Mouse (Mus musculus) T-helper 17 cell (primary cell): ENCODE results near the gene Nmur1.
"Not testable (repeated sequence)": the region's sequence is repeated elsewhere in the genome, so short reads cannot be mapped to it uniquely, and the experiment has no call there.

Experiments
- in situ Hi-C, 2 experiments: fragments of 300-600 bp; cut with MboI, MseI; formaldehyde crosslinking; loops; 1 replicate in 1 of 2; 2 replicates in 1 of 2; pipeline ENCODE4 v1.15.1; 2025; ENCODE audit warnings: high pct_unique_total_duplicates in 2 of 2

Gene Nmur1

DNA sequence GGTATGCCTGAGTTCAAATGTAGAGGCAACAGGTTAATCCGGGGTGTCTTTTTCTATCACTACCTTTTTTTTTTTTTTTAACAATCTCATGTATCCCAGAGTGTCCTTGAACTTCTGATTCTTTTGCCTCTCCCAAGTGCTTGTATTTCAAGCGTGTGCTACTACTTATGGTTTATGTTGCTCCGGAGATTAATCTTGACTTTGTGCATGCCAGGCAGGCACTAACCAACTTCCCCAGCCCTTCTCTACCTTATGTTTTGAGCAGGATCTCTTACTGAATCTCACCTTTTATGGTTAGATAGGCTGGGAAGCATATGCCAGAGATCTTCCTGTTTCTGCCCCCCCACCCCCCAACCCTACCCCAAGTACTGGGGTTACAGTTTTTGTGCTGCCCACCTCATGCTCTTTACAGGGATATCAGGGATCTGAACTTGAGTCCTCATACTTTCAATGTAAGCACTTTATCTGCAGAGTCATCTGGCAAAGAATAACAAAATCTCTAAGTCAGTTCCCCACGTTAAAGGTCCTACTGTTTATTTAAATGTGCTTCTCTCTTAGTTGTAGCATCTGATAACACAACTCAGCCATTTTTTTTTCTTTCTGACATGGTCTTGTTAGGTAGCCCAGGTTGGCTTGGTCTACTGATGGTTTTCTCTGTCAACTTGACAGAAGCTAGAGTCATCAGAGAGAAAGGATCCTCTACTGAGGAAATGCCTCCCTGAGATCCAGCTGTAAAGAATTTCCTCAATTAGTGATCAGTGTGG lies 64.0 kb downstream of the Nmur1 start:
- in situ Hi-C loops: no loop called here

DNA sequence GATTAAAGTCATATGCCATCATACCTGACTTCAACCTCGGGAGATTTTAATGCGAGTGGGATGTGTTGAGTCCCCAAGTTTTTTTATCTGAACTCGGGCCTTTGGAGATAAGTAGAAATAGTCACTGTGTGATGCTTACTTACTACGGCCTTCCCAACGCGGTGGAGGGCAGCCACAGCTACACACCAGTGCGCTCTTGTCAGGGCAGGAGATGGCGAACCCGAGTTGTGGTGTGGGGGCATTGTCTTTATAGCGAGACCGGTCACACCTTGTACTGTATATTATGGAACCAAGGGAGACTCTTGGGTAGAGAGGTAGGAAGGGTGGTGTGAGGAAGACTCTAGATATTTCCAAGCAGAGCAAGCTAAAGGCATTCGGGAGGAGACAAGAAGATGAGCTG lies 65.6 kb downstream of the Nmur1 start:
- in situ Hi-C loops: no loop called here

DNA sequence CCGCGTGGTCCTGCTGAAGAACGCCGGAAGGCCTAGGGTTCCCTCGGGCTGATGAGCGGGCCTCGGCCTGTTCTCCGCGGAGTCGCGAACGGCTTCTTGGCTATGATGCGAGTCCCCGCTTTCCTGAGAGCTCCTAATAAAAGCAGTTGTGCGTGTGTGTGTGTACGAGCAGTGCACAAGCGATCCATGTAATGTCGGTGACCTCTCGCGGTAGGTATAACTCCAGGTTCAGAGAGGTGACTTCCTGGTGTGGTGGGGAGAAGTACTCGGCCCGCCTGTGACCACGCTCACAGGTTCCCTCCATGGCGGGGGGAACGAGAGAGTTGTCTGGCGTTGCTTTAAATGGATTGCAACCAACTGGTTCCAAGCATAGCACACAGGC lies 66.2 kb downstream of the Nmur1 start:
- in situ Hi-C loops: no loop called here

DNA sequence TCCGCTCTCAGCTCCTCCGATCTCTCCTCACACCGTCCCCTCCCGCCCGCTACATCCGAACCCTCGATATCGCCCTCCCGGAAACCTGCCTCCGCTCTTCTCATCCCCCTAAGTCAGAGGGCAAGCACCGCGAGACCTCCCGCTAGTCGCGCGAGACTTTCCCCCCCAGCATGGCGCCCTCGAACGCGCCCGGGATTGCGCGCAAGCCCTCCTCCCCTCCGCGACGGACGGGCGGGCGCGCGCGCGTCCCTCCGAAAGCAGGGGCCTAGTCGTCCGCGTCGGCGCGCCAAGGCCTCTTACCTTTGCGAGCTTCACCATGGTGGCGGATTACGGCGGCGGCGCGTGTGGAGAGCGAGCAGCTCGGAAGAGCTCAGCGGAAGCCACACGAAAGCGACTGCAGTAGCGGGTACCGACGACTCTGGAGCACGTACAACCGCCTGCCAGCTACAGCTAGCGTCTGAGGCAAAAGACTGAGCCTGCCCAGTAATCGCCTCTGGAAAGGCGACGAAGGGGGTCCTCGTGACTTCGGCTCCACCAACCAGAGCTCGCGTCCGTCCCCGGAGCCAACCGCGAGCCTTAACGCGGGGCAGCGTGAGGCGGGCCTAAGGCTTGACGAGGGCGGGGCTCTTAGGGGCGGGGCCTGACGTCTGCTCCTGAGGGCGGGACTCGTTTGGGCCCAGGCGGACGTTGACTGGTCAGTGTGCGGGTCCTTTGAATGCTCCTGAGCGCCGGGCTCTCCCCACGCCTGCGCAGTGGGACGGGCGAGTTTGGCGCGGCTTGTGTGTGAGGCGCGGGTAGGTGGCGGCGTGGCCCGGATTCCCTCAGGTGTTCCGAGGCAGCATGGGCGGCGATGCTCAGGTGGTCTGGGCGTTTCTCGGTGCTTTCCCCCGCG lies 66.9 kb downstream of the Nmur1 start, which contains the start of gene Ncl:
TSS of gene Ncl (minus strand) at position 495 of the 892 bp plus-strand sequence.
- in situ Hi-C loops: no loop called here

DNA sequence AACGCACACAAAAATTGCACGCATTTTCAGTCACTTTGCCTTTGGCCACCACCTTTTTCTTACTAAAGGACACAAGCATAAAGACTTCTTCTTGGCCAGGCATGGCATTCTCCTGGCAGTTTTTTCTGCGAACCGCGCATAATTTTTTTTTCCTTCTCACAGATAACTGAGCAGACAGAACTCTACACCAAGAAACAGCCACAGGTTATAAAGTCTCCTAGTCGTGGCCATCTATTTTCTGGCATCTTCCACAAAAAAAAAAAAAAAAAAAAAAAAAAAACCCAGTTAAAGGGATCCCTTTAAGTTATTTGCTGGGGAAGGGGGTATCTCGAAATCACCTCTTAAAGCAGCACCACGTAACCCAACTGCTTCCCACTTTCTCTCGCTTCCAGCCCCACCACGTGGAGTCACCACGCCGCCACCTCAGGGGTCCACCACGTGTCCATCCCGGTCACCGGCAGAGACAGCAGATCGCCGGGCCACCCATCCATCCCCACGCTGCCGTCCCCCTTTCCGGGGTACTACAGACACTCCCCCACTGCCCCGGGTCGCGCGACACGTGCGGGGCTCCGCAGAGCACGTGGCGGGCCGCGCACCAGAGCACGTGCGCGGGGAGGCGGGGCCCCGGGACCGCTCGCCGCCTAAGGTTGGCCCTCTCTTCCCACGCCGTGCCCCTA lies 67.7 kb downstream of the Nmur1 start:
- in situ Hi-C loops: no loop called here

DNA sequence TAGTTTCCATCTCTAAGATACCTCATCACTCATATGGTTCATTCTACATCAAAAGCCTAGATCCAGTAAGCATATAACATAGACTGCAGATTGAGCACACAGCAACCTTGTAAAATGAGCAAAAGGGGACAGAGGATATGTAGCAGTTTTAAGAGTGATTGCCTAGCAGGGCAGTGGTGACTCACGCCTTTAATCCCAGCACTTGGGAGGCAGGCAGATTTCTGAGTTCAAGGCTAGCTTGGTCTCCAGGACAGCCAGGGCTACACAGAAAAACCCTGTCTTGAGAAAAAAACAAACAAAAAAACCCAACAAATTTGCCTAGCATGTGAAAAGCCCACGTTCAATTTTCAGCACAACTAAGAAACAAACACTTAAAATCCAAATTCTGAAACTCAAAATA lies 71.8 kb downstream of the Nmur1 start:
- in situ Hi-C loops: no loop called here

DNA sequence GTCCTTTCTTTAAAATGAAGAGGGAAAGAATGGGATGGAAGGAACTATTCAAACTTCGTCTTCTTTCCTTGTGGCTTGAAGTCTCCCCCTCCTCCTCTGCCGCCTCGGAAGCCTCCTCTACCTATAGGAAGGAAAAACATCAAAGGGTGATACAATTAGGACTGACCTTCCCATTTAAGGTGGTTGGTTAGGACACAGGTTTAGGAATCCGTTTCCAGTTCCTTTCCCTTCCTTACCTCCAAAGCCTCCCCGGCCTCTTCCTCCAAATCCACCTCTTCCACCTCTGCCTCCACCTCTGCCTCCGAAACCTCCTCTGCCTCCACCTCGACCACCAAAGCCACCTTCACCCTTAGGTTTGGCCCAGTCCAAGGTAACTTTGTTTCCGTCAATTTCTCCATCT lies 75.5 kb downstream of the Nmur1 start:
- in situ Hi-C loops: no loop called here

DNA sequence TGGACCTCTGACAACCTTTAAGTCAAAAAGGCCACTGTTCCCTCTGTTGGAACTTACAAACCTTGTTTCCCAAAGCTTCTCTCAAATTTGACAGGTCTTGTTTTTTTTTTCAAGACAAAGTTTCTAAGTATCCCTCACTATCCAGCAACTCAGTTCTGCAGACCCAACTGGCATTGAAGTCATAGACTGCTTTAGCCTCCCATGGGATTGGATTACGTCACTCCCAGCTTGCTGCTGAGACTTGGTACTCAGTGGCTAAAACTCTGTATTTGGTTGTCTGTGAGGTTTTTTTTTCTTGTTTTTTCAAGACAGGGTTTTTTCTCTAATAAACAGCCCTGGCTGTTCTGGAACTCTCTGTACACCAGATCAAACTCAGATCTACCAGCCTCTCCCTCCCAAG lies 76.3 kb downstream of the Nmur1 start:
- in situ Hi-C loops: no loop called here

DNA sequence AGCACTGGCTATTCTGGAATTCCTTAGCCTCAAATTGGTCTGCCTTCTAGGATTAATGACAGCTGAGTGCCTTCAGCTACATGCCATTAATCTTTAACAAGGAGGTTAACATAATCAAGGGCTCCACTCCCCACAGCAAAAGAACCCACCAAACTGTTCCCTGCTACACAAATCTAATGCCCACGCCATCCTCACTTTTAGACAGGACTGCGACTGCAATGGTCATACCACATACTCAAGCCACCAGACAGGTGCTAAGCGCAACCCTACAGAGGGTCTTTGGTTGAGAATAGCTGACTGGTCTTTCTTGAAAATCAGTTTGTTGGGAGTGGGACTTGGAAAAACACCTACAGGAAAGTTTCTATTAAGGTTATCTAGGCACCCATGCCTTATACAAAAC lies 76.8 kb downstream of the Nmur1 start:
- in situ Hi-C loops: no loop called here

DNA sequence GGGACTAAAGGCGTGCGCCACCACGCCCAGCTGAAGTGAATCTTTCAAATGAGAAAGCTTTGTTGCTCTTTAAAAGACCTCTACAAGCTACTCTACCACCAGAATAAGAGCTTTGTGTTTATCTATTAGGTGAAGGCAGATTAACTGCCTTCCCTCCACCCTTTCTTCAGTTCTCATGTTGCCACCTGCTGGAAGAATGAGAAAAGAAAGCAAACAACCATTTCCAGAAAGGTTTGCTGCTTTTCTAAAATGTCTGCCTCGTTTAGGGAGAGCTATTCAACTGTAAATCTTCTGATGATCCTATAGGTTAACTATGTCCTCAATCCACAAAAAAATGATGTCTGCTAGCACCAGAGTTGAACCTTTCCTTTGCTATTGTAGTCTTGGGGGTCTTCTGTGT lies 77.2 kb downstream of the Nmur1 start:
- in situ Hi-C loops: no loop called here

DNA sequence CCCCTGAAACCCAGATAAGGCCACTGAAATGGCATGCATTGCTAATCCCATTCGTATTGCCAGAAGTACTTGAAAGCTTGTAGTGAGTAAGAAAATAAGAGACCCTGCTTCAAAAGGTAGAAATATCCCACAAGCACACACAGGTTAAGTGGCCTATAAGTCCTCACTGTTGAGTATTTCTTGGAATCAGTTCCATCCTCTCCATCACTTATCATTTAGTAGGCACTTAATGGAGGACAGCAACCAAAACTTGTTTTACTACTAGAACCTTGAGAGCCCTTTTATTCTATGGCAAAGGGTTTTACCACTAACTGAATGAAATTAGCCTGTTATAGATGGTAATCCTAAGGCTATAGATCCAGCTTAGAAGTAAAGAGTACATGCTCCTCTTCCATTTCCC lies 77.9 kb downstream of the Nmur1 start:
- in situ Hi-C loops: no loop called here

DNA sequence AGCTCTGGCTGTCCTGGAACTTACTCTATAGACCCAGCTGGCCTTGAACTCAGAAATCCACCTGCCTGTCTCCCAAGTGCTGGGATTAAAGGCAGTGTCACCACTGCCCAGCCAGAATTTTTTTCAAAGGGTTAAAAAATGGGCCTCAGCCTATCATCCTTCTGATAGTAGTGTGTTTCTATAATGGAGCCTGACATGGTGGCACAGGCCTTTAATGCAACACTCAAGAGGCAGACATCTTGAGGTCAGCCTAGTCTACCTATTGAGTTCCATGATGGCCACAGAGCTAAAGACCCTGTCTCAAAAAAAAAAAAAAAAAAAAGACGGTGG lies 78.3 kb downstream of the Nmur1 start:
- in situ Hi-C loops: no loop called here

DNA sequence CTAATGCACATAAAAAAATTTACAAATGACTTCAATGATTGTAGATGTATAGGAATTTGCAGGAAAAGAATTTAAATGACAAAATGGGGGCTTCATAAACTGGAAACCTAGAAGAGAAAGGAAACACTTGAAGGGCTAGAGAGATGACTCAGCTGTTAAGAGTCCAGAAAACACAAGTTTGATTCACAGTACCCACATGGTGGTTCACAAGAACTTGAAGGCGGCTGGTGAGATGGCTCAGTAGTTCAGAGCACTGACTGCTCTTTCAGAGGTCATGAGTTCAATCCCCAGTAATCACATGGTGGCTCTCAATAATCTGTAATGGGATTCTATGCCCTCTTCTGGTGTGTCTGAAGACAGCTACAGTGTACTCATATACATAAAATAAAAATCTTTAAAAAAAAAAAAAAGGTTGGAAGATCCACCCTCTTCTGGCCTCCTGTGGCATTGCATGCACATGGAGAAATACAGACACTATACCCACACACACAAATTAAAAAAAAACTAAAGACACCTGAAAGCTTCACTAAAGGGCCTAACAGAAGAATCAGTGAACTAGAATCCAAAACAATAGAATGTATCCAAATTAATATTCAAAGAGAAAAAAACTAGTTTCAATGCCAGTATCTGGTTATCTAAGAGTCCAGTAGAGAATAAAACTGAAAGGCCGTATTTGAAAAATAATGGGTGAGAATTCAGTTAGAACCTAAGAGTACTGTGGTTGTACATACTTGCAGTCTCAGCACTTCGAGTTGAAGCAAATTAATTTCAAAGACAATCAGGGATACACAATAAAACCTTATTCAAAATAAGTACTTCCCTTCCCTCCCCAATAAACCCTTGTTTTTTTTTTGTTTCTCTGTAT lies 78.9 kb downstream of the Nmur1 start:
- in situ Hi-C loops: no loop called here

DNA sequence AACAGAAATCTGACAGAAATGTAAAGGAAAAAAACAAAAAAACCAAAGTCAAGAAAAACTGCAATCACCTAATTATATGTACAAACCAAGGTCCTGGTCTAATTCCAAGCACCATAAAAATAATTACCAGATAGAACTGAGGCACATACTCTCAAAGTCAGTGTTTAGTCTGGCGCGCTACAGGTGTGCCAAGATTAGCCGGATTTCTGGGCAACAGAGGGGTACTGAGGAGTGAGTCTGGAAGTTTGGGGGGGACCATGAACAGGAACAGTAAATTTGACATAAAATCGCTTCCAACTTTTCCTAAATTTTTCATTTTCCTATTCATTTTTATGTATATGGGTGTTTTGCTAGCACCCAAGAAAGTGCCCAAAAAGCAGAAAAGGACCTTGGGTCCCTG lies 80.1 kb downstream of the Nmur1 start:
- in situ Hi-C loops: no loop called here

DNA sequence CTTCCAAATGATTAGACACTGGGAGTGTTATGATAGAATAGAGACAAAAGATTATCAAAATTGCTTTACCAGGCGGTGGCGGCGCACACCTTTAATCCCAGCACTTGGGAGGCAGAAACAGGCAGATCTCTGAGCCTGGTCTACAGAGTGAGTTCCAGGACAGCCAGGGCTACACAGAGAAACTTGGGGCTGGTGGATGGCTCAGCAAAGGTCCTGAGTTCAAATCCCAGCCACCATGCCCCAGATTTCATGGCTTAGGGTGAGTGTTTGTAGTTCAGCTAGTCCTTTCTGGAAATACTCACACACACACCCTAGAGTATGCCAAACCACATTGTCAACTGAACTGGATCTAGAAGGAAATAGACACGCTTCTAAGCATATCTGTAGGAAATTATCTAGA lies 81.0 kb downstream of the Nmur1 start:
- in situ Hi-C loops: no loop called here

DNA sequence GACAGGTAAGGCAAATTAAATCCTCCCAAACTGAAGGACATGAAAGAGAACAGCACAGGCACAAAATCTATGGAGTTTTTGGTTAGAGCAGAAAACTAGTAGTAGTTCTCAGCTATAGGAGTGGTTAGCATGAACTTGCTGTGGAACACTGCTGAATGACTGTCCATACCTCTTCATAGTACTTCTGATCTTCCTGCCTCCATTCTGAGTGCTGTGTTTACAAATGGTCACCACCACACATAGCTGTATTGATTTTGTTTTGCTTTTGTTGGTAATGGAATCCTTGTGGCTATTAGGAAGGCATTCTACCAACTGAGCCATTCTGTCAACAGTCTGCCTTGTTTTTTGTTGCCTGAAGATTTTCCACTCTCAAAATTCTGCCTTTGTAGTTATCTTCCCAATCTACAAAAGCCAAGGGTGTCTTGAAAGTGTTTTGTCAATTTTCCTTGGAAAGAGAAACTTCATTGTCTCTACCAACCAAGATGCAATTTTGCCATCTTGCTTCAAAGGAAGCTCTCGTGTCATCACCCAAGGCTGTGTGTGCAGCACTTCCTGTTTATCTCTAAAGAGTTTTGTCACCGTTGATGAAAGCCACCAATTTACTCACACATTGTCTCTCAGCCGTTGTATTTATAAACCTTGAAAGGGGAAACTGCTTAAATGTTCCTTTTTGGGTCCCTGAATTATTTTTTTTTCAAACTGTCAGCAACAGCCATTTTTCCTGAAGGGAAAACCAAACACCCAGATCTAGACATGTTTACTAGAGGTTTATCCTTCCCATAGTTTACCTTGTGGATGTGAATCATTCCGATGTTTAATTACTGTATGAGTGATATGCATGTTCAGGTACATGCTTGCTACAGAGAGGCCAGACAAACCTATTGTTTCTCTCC lies 81.8 kb downstream of the Nmur1 start:
- in situ Hi-C loops: no loop called here

DNA sequence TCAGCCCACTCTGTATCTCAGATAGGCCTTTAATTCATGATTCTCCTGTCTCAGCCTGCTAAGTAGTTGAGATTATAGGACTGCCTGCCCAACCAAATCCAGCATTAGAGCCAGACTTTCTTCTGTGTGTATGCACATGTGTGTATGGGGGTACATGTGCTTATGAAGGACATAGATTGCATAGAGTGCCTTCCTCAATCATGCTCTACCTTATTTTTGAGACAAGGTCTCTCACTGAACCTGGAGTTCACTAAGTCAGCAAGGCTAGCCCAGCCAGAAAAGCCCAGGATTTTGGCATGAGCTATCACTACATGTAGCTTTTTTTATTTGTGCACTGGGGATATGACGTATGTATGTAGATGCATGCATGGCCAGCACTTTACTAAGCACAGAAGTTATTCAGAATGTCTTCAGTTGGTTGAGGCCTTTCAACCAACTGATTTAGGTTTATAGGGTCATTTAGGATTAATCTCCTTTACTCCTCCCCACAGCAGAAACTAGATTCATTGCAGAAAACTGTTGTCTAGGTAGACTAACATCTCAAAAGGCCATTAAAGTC lies 82.9 kb downstream of the Nmur1 start:
- in situ Hi-C loops: no loop called here

DNA sequence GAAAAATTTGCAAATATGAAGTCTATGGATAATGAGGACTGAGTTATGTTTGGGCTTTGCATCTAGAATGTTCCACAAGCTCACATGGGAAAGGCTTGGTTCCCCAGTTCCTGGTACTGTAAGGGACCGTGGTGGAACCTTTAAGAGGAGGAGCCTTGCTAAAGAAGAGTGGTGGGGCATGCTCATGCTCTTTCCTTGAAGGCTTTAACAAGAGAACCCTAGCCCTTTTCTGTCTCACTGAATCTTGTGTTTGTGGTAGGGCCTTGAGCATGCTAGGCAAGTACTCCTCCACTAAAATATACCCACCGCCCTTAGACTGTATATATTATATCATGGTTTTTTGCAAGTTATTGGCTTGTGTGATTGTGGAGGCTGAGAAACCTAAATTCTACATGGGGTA lies 83.7 kb downstream of the Nmur1 start:
- in situ Hi-C loops: no loop called here

DNA sequence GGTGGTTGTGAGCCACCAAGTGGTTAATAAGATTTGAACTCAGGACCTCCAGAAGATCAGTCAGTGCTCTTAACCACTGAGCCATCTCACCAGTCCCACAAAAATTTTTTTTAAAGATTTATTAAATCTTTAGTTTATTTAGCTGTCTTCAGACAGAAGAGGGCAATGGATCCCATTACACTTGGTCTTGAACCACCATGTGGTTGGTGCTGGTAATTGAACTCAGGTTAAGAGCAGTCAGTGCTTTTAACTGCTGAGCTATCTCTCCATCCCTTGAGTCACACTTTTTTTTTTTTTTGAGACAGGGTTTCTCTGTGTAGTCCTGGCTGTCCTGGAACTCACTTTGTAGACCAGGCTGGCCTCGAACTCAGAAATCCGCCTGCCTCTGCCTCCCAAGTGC lies 84.9 kb downstream of the Nmur1 start:
- in situ Hi-C loops: not testable (repeated sequence)

DNA sequence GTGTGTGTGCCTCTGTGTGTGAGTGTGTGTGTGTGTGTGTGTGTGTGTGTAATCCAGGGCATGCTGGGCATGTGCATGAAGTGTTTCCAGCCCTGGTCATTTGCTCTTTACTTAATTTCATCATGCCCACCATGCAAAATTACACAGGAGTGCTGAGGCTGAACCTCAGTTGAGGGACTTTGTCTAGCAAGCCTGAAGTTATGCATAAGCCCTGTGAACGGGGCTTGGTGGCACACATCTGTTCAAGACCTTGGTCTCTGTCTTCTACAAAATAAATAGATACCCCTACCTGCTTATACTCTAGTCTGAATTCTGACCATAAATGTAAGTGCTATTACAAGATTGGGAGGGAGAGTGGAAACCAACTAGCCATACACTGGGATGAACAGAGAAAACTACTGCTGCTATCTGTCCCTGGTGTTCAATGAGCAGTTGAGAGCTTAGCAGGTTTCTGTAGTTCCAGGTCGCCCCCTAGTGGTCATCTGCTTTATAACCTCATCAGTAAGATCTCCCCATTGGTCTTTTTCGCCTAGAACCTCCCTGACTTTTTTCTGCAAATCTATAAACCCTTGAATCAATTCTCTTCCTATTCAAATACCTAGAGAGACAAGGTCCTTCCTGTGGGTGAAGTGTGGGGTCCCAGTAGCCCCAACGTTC lies 86.7 kb downstream of the Nmur1 start:
- in situ Hi-C loops: loop anchor here (5.0 to 10.0 kb wide), 3 partner anchors 122 to 157 kb away; no protein-coding TSS in a partner anchor
